Mouse (Mus musculus): ENCODE measurements at regions not wholly inside any gene's neighbourhood (a gene's known extent, or its start where the extent isn't known, plus 50 kb on each side); places are given as distances from the start of the nearest gene placed in this dataset.

DNA sequence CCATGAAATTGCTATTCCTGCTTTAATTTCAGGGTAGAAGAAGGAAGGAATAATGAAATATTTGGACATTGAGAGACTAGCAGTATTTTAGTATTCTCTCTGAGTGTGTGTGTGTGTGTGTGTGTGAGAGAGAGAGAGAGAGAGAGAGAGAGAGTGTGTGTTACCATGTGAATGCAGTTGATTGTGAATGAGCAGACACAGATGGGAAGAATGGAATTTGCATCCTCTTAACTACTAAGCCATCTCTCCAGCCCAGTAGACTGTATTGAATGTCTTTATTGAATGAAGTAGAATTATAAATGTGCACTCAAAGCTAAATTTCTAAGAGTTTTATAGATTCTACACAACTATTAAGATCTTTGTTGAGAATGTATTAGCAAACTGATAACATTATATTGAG lies 340.3 kb downstream of the Kcns3 start:
- no peaks in the 10 kb centered on the region for H3K9me3 ChIP-seq (replicated peaks; ENCODE audit: control insufficient read depth, low read length, poor library complexity, severe bottlenecking)
- H3K36me3 ChIP-seq (ENCODE audit: control insufficient read depth, insufficient read depth, low read length) = no peaks in the 10 kb centered on the region
- no peak for ATAC-seq
- no peak overlapping the region for H3K4me3 ChIP-seq (ENCODE audit: low read depth, low read length)
- no peak overlapping the region for H3K4me2 ChIP-seq (ENCODE audit: low read length)
- no peaks in the 10 kb centered on the region for H3K27me3 ChIP-seq (ENCODE audit: control insufficient read depth, insufficient read depth, low read depth, low read length)
- no peak overlapping the region for H3K27ac ChIP-seq (ENCODE audit: low read length)
- H3K9ac ChIP-seq (ENCODE audit: low read depth, low read length) = no peak overlapping the region
- H3K4me1 ChIP-seq (ENCODE audit: control insufficient read depth, insufficient read depth, low read length) = no peaks in the 10 kb centered on the region

DNA sequence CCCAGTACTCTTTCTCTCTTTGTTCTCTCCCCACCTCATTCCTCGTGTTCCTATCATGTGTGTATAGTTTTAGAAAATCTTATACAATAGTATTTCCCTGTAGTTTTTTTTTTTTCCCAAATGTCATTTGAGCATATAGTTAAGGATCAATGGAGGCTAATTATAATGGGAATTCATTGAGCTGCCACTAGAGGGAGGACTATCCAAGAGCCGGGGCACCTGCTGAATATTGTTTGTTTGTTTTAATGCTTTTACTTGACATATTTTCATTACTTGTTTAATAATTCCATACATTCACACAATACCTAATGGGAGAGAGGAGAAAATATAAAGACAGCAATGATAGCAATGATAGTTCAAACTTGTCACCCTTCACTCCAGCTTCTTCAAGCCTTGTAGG lies 346.4 kb downstream of the Kcns3 start:
- no peaks in the 10 kb centered on the region for H3K9me3 ChIP-seq (replicated peaks; ENCODE audit: control insufficient read depth, low read length, poor library complexity, severe bottlenecking)
- no peaks in the 10 kb centered on the region for H3K27me3 ChIP-seq (ENCODE audit: control insufficient read depth, insufficient read depth, low read depth, low read length)
- H3K27ac ChIP-seq (ENCODE audit: low read length) = no peak overlapping the region
- no peak overlapping the region for H3K9ac ChIP-seq (ENCODE audit: low read depth, low read length)
- H3K4me2 ChIP-seq (ENCODE audit: low read length) = no peak overlapping the region
- no peak overlapping the region for H3K4me3 ChIP-seq (ENCODE audit: low read depth, low read length)
- WGBS = 60% methylated on average over 2 of the region's 2 CpGs
- H3K36me3 ChIP-seq (ENCODE audit: control insufficient read depth, insufficient read depth, low read length) = no peaks in the 10 kb centered on the region
- H3K4me1 ChIP-seq (ENCODE audit: control insufficient read depth, insufficient read depth, low read length) = no peaks in the 10 kb centered on the region
- ATAC-seq = no peak

All from midbrain, embryonic 16.5 days (tissue).